Mouse (Mus musculus): ENCODE results near the gene Chmp6.

The Chmp6 gene

DNA sequence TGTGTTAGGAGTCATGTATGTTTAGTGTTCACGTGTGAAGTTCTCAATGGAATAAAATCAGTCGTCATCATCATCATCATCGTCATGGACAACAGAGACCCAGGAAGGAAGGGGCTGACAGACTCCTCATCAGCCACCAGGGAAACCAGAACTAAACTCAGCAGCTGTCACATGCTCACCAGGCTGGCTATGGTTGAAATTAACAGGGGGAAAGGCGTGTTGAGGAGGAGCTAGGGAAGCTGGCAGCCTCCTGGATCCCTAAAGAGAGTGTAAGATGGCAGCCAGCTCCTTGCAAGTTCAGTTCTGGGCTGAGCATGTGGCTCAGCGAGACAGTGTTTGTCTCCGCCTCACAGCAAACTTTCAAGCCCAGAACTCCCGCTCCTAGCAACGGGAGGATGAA lies 21.5 kb downstream of the Chmp6 start:
- intact Hi-C loops (cut with DNase I), result loop anchor here (2.0 kb wide), 1 partner anchor 56 kb away; no protein-coding TSS in a partner anchor

- intact Hi-C loops (cut with DNase I), result loop anchor here (2.0 kb wide), 1 partner anchor 55 kb away; no protein-coding TSS in a partner anchor
These were observed 22.2 kb downstream of the Chmp6 start for GRCm38 (mm10) chr11:119935457-119935856.

- intact Hi-C loops (cut with DNase I), result no loop called here
These were observed 23.2 kb downstream of the Chmp6 start for GRCm38 (mm10) chr11:119936456-119936855.

GRCm38 (mm10) chr11:119937216-119937615 lies 24.0 kb downstream of the Chmp6 start:
- intact Hi-C loops (cut with DNase I), result no loop called here

DNA sequence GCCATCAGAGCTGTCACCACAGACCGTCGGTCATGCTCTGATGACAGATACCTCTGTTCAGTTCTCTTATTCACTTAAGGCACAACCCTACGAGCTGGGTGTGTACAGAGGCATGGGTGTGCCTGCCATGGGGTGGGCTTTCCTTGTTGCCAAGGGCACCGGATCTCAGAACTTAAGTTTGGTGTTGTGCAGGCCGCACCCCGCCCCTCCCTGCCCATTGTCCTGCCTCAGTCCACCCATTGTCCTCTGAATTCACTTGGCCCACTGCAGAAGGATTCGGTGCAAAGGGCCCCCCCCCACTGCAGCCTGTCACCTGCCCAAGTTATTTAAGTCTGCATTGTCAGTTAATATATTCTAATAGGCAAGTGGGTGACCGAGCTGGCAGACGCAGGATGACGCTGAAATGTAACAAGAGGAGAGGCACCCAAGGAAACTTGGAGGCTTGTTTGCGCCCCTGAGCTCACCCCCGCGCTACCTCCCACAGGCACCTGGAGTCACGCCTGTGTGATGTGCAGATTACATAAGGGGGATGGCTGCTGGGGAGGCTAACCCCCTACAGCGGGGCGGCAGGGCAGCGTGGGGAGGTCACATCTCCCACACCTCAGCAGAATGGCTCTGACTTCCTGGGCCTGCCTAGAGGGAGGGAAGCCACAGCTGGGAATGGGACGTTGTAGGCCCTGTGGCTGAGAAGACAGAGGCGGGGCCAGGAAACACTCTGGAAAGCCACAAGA lies 24.7 kb downstream of the Chmp6 start:
- intact Hi-C loops (cut with DNase I), result no loop called here

GRCm38 (mm10) chr11:119939073-119939710 lies 26.0 kb downstream of the Chmp6 start:
- intact Hi-C loops (cut with DNase I), result no loop called here

DNA sequence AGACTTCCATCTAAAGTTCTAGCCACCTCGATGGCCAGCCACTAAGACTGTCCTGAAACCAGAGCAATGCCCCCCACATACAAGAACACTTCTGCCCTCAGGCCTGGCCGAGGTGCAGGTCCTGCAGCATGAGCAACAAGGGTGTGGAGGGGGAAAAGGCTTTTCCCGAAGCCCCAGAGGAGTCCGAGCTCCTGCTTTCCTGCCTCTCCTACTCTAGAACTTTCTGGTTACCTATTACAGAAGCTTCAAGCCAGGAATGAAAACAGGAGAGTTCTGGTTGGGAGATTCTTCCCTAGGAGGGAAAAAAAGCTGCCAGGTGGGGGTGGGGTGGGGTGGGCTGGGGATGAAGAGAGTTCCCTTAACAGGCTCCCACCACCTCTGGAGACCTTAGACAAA lies 26.5 kb downstream of the Chmp6 start:
- intact Hi-C loops (cut with DNase I), result loop anchor here (10.0 kb wide), 1 partner anchor 155 kb away; the partner anchor contains the start of genes Ndufaf8 and Tepsin

- intact Hi-C loops (cut with DNase I), result loop anchor here (10.0 kb wide), 1 partner anchor 155 kb away; the partner anchor contains the start of genes Ndufaf8 and Tepsin
These were observed 26.9 kb downstream of the Chmp6 start for GRCm38 (mm10) chr11:119940142-119940541.

DNA sequence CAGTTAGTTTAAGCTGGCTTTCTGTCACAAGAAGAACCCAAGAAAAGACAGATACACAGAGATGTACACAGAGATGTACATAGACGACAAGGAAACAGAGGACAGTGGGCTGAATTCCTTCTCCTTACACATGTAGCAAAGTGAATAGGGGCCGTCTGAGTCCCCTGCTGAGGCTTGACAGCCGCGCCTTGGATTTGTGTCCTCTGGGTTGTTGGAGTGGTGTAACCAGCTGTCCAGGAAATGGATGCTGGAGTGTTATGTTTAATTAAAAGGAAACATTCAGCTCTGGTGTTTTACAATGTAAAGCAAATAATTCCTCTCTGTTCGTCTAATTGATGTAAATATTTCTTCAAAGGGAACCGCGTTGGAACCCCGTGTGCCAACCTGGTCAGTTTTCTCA lies 28.6 kb downstream of the Chmp6 start:
- intact Hi-C loops (cut with DNase I), result loop anchor here (10.0 kb wide), 1 partner anchor 153 kb away; the partner anchor contains the start of genes Ndufaf8 and Tepsin

DNA sequence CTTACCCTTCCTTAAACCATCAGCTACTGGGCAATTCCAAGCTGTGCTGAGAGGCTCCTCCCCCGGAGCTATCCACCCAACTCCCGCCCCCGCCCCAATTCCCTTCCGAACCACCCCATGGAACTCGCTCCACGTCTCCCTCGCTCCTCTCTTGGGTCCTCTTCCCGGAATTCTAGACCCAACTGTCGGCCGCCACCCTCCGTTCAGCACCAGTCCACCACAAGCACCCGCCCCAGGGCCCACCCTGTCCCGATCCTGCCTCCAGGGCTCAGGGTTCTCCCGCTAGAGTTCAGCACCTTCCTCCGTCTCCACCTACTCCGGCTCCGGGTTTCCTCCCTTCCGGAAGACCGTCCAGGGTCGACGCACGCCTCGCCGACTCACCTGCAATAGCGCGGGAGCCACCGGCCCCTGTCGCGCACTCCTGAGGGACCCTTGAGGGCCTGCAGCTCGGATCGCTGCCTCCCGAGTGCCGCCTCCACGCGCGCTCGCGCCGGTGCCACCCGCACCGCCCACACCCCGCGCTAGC lies 29.0 kb downstream of the Chmp6 start:
- intact Hi-C loops (cut with DNase I), result loop anchor here (10.0 kb wide), 1 partner anchor 153 kb away; the partner anchor contains the start of genes Ndufaf8 and Tepsin

DNA sequence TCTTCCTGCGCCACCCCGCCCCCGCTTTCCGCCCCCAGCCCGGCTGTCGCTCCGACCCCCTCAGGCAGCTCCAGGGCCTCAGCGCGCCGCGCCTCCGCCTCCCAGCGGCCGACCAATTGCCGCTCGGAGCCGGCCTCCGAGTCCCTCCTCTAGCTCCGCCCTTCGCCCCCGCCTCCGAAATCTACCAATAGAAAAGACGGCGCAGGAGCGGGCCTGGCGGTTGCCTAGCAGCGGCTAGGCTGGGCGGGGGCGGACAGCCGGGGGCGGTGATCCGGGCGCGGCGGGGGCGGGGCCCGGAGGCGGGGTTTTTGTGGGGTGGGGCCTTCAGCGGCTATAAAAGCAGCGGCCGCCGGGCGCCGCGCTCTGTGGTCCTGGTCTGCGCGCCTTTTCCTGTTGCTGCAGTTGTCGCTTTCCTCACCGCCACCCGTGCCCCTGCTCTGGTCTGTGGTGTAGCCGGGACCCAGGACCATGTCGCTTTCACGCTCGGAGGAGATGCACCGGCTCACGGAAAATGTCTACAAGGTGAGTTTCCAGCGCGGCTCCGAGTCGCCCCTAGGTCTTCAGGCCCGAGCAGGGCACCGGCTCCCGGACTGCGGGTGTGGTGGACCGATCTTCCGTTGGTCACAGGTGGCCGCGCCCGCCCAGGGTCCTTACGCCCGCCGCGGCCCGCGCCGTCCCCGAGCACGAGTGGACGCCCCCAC lies 29.6 kb downstream of the Chmp6 start, which contains the start of gene Baiap2:
TSS of gene Baiap2 (plus strand) at position 37 of the 701 bp plus-strand sequence.
- intact Hi-C loops (cut with DNase I), result loop anchor here (10.0 kb wide), 1 partner anchor 152 kb away; the partner anchor contains the start of genes Ndufaf8 and Tepsin

GRCm38 (mm10) chr11:119943428-119943988 lies 30.3 kb downstream of the Chmp6 start:
- intact Hi-C loops (cut with DNase I), result loop anchor here (10.0 kb wide), 1 partner anchor 151 kb away; the partner anchor contains the start of genes Ndufaf8 and Tepsin

DNA sequence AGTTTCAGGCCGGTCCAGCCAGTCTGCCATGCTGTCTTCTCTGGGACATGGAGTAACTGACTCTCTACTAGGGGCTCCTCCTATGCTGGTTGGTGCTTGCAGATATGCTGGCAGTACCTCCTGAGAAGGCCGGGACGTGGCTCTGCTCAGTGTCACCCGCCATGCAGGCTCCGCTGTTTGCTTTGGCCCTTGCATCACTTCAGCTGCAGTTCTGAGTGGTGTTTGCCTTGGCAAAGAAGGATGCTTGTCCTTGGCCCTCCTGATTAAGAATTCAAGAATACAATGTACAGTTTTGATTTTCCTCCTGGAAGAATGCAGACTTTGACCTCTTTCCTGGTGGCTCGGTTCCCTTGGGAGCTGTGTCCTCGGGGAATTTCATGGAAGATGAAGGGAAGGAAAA lies 32.1 kb downstream of the Chmp6 start:
- intact Hi-C loops (cut with DNase I), result loop anchor here (10.0 kb wide), 1 partner anchor 149 kb away; the partner anchor contains the start of genes Ndufaf8 and Tepsin

- intact Hi-C loops (cut with DNase I), result loop anchor here (10.0 kb wide), 1 partner anchor 147 kb away; the partner anchor contains the start of genes Ndufaf8 and Tepsin
These were observed 34.2 kb downstream of the Chmp6 start for GRCm38 (mm10) chr11:119947426-119947825.

DNA sequence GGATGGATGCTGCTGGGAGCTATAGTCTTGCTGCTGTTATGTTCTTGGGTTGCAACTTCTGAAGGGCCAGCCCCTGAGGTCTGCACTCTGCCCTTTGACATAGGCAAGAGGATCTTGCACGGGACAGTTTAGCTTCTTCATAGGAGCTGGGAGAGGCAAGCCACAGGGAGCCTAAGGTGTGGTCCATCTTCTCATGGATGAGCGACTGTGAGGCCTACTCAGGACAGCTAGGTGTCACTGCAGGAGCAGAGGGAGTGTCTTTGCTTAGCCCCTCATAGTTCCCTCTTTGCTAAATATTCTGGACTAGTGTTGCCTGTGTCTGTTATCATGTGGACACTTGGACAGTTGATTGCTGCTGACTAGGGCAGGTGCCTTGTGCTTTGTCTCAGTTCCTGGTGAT lies 34.7 kb downstream of the Chmp6 start:
- intact Hi-C loops (cut with DNase I), result loop anchor here (10.0 kb wide), 1 partner anchor 147 kb away; the partner anchor contains the start of genes Ndufaf8 and Tepsin

DNA sequence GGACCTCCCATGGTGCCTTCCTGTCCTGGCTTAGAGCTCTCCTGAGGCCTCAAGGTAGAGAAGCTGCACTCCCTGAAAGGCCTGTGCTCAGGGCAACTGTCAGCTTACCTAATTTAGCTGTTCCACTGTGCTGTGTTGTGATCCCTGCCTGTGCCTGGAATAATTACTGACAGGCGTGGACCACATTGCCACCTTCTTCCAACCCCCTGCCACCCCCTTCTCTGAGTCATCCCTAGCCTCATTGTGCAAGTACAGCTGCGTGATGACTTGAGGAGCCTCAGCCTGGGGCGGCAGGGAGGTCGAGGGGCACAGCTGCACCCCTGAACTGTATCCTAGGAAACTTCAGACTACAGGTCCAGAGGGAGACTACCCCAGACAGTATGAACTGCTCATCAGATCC lies 35.1 kb downstream of the Chmp6 start:
- intact Hi-C loops (cut with DNase I), result loop anchor here (10.0 kb wide), 1 partner anchor 146 kb away; the partner anchor contains the start of genes Ndufaf8 and Tepsin

GRCm38 (mm10) chr11:119948803-119949202 lies 35.6 kb downstream of the Chmp6 start:
- intact Hi-C loops (cut with DNase I), result loop anchor here (10.0 kb wide), 1 partner anchor 146 kb away; the partner anchor contains the start of genes Ndufaf8 and Tepsin

GRCm38 (mm10) chr11:119950535-119950934 lies 37.3 kb downstream of the Chmp6 start:
- intact Hi-C loops (cut with DNase I), result no loop called here

DNA sequence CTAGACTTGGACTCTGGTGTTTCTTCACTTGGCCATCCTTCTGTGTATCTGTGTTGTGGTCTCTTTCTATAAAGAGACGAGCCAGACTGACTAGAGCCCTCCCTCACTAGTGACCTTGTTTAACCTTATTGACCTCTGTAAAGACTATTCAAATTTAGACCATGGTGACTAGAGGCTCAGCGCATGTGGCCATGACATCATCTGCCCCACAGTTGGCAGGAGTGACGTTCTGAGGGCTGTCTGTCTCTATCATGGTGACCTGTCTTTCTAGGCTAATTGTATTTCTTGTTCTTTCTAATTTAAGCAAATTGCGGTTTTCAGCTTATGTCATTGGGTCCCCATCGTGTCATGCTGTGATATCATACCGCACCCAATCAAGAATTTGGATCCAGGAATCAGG lies 38.1 kb downstream of the Chmp6 start:
- intact Hi-C loops (cut with DNase I), result no loop called here

Data from adrenal gland (tissue).